Mouse (Mus musculus) mesoderm, embryonic 11.5 days (tissue): ENCODE data around the gene Gm39653.
"Not testable (repeated sequence)": the region's sequence is repeated elsewhere in the genome, so short reads cannot be mapped to it uniquely, and the experiment has no call there.

Experiments used
- DNase-seq: peaks from one replicate; pipeline ENCODE4 v3.0.0-alpha.2; 2012; ENCODE audit warnings: low read depth, low spot score

Gene Gm39653

DNA sequence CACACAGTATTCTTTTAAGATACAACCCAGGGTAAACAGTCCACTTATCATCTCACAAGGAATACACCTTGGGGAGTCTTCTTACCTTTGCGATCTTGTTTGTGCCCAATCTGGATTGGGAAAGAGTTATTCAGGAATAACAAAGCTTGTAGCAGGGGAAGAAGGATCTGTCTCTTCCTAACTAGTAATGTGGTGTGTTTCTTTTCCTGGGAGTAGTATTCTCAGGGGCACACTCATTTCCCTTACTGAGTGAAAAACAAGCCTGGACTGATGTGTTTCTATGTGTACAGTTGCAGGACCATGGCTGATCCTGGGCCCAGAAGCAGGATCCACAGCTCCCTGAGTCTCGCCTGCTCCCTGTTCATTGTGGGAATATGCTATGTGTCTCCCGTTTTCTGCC is at the start of gene Gm39653:
Gene Gm39653, plus strand, starts transcription at position 301 of the 400 bp plus-strand sequence.
- DNase-seq, result no peak

DNA sequence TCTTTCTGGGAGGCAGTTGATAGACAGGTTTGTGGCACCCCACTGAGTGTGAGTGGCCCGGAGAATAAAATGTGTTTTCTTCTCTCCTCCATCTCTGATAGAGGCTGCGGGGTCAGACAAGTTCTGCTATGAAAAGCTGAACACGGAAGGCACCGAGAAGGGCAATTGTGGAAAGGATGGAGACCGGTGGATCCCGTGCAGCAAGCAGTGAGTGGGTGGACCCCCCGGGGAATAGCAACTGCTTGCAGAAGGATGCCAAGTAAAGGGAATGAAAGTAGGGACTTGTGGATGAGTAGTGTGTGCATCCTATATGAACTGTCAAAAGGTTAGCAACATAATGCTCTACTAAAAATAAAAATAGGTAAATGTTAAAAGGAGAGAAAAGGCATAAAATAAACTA is 49.3 kb upstream of the Gm39653 start:
- no peak for DNase-seq

DNA sequence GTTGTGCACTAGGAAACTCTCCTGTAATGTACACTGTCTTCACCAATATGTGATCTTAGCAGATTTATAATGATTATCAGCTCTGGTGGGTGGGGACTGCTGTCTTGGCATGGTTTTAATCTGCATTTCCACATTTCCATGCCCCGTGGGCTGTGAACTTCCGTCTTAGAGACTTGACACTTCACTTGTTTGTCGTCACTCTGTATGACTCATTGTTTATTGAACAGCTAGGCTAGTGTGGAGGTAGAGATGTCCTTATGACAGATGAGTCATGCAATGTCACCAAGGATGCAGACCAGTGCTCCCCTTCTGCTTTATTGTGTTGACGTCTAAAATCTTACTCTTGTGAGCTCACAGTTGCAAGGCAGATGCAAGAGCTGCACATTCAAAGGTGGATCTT is 48.7 kb upstream of the Gm39653 start:
- no peak for DNase-seq

DNA sequence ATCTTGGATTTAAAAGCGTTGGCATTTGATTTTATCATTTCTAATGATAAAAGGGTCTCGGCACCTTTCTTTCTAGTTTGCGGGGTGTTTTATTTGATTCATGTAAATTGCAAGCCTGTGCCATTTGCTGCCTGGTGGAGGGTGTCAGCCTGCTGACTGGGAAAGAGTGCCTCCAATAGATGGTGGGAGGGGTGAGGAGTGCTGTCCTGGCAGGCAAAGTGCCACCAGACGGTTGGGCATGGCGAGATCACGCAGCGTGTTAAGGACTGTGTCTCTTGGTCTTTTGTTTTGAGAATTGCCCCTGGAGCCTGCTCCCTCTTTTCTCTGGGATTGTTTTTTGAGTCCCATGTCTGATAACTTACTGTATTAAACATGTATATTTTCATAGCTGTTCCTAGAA is 43.5 kb upstream of the Gm39653 start:
- DNase-seq, result no peak

GRCm38 (mm10) chr1:63573432-63573831 is 42.3 kb upstream of the Gm39653 start:
- DNase-seq, result peak; percentile 41

DNA sequence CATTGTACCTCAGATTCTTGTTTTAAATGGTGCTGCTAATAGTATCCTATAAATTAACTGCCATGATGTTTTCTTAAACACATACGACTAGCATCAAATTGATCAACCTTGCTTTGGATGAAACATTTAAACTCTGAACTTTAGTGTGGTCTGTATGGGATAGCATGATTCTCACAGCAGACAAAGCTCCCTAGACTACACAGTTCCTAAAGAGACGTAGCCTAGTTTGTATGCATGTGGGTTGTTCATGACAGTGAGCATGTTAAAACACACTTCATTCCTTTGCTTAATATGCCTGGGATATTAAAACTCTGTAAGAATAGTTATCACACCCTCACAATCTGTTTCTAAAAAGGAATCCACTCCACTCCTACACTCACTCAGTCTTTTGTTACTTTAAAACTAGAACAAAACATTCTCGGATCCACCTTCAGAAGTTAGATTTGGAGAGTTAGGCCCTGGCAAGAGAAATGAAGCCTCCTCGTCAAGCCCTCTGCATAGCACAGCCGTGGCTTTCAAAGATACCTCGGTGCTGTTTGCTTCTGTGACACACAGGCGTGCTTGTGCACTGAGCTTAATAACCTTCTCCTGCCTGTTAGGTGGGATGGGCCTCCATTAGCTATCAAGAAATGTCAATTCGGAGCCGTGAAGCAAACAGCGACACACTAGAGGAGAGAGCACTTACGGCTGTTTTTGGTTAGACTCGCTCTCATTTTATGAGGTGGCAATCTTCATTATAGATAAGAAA is 41.7 kb upstream of the Gm39653 start:
- DNase-seq, result no peak

DNA sequence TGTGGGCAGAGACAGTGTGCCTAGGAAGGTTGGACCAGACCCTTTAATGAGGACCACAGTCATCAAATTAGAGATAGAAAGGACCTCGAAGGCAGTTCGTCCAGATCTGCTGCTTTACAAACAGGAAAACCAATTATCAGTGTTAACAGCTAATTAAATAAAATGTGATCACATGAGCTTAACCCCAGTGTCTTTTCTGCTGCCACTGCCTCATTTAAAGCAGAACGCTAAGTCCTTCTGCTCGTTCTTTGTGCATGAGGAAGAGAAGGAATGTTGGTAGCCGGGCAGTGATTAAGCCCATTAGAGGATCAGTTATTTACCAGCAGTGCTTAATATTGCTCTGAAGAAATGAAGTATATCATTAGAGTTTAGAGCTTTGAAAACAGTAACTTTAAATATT is 39.0 kb upstream of the Gm39653 start:
- no peak for DNase-seq

GRCm38 (mm10) chr1:63579153-63579552 is 36.6 kb upstream of the Gm39653 start:
- DNase-seq, result no peak

- no peak for DNase-seq
These were observed 28.9 kb upstream of the Gm39653 start for GRCm38 (mm10) chr1:63586869-63587268.

DNA sequence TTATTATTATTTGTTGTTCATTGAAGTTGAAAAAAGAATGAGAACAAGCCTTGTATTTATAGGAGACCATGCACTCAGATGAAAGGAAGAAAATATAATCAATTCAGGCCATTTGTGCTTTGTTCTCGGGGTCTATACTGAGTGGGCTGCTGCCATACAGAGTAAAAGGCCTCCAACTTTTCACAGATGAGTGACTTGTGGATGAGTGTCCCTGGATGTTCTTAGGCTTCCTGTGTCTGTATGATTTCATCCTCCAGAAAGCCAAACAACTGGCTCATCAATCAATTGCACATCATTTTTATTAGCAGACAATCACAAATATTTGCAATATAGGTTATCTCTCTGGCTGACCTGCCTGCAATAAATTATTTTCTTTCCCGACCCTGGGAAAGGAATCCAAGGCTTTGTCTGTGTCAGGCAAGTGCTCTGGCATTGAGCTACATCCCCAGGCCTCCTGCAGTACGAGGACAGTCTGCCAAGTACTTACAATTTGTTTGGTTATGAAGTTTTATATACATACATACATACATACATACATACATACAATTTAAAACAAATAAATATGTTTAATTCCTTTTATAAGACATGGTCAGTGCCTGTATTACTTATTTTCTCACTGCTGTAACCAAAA is 11.8 kb upstream of the Gm39653 start:
- DNase-seq, result no peak

- DNase-seq, result no peak
These were observed 6.2 kb upstream of the Gm39653 start for GRCm38 (mm10) chr1:63609613-63610012.

- DNase-seq, result peak; percentile 78
These were observed 1.2 kb upstream of the Gm39653 start for GRCm38 (mm10) chr1:63614594-63614993.

DNA sequence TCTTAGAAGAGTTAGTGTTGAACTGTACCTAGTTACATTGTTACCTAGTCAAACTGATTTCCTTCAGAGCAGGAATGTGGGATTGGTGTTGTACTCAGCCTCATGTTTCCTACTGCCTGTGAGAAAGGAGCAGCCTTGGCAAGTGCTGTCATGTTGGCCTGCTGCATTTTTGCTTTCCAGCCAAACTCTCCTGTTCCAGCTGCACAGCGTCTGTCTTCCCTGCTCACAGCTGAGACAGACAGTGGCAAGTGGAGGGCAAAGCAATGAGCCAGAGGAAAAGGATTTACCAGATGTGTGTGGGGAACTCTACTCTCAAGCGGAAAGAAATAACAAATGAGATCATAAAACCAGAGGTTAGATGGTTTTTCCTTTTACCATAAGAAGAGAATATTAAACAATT is 12.4 kb downstream of the Gm39653 start:
- DNase-seq, result peak; percentile 27

- not testable (repeated sequence) for DNase-seq
These were observed 14.6 kb downstream of the Gm39653 start for GRCm38 (mm10) chr1:63630390-63630789.

- no peak for DNase-seq
These were observed 24.2 kb downstream of the Gm39653 start for GRCm38 (mm10) chr1:63639921-63640320.

DNA sequence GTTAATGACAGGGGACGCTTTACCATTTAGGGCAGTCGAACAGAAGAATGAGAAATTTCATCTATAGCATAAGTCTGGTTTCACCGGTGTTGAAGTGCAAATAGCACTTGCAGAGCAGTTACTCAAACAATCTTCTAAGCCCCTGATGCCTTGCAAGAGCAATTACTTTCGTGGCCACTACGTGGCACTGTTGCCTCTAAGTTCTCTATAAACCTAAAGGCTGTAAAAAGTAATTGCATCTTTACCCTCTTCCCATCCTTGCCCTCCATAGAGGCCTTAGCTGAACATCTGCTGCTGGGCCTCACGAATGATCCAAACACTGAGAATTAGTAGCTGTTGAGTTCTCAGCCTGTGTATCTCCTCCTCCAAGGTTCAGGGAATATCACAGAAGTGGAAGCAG is 42.2 kb downstream of the Gm39653 start:
- peak; percentile 90 for DNase-seq

DNA sequence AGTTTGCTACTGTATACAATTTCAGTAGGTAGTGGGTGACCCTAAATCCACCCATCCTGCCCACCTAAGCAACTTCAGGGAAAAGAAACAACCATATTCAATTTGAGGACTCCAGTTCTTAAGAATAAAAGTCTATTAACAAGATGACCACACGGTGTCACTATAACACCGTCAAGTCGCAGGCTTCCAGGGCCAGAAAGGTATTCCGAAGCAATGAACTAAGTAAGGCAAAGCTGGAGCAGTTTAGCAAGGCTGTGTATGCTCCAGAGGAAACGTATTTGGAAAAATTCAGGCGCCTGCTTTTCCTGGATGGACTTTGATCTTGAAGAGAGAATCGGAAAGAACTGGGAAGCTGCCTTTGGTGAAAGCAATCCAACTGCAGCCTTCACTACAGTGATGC is 43.8 kb downstream of the Gm39653 start:
- peak; percentile 87 for DNase-seq

- DNase-seq, result no peak
These were observed 50.3 kb downstream of the Gm39653 start for GRCm38 (mm10) chr1:63666089-63666488.

DNA sequence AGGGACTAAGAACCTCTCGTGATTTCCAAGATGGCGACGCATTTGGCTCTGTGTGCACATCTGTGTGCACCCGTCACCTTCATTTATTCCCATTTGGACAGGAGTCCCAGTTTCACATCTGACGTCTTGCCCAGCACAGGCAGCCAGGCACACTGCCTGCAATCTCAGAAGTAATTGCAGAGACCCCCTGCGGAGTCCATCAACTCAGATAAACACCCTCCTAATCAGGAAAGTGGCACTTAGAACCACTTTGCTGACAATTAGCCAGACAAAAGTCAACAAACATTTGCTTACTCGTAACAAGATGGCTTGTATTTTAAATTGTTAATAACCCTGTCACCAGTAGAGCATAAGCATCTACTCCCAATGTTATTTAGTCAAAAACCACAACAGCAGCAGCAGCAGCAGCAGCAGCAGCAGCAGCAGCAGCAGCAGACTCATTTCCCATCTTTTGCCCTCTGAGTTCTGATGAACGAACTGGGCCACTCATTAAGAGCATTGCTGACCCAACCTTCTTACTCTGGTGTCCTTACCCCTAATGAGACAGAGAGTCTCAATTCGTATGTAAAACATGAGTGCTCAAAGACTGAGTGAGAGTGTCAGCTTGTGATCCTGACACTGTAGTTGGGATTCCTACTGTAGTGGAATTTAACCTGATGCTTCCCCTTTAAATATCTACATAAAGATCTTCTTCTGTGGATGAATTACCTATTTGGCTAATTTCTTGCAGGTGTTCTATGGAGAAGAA is 51.6 kb downstream of the Gm39653 start:
- no peak for DNase-seq

DNA sequence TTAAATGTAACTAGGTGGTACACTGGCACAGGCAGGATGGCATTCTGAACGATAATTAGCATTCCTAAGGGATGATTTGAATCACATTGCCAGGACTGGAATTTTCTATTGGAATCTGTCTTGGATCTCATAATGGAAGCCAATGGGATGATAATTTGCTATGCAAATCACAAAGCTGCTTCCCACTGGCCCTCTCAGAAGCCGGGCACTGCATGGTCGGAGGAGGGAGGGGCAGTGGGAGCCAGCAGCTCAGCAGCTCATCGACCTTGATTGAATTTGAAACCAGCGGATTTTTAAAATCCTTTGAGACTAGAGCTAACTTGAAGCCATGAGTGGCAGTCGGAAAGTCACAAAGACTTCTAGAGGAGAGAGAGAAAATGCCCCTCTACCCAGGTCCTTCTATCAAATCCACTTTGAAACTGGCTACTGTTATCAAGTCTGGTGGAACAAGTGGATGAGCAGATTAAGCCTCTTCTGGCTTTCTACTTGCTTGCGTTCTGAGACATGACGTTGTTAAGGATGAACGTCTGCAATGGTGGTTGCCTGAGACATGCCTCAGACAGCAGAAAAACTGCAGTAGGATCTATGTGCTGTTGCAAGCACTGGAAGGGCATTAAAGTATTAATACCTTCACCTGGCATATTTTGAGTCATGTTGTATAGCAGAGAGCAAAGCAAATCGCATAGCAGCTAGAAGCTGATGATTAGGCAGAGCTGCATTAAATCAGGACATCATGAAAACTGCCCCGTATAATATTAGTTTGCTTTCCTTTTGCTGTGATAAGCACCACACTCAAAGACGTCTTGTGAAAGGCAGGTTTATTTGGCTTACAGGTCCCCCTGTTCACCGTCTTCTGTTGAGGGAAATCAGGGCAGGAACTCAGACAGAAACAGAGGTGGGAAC is 52.4 kb downstream of the Gm39653 start:
- DNase-seq, result no peak

GRCm38 (mm10) chr1:63668852-63669160 is 53.0 kb downstream of the Gm39653 start:
- DNase-seq, result peak; percentile 73
